Mouse (Mus musculus): ENCODE measurements around the gene Slc25a26. TPM values are rescaled to one million over a fixed set of nuclear protein-coding genes. Genes with fewer than 3 reads are reported as not detected.

Gene Slc25a26
- polyA plus RNA-seq, 1 experiment from 2014 or later: 3.1 TPM

GRCm38 (mm10) chr6:94634710-94635109, 134.6 kb downstream of the Slc25a26 start:
- H3K27me3 ChIP-seq (ENCODE audit: control insufficient read depth, insufficient read depth, low read depth, low read length): no peaks in the 10 kb centered on the region
- H3K4me2 ChIP-seq (ENCODE audit: low read depth, low read length): no peak overlapping the region
- peaks cover 3% of the 10 kb centered on the region; the same call in 1 of the 2 replicates for H3K4me1 ChIP-seq (ENCODE audit: control insufficient read depth, low read depth, low read length)
- ATAC-seq (ENCODE audit: low read depth): no peak
- no peak overlapping the region for H3K4me3 ChIP-seq (ENCODE audit: low read depth, low read length)
- H3K9me3 ChIP-seq (replicated peaks; ENCODE audit: control insufficient read depth, low read length): no peaks in the 10 kb centered on the region
- no peak overlapping the region for H3K9ac ChIP-seq (ENCODE audit: low read depth, low read length)
- 57% methylated on average over 9 of the region's 9 CpGs for WGBS (ENCODE audit: insufficient replicate concordance)
- no peaks in the 10 kb centered on the region for H3K36me3 ChIP-seq (ENCODE audit: control insufficient read depth, insufficient read depth)
- H3K27ac ChIP-seq (ENCODE audit: low read length): no peak overlapping the region

- Histone ChIP-seq H3K36me3 (ENCODE audit: control insufficient read depth, insufficient read depth) (no peaks in the 10 kb centered on the region), H3K4me1 (ENCODE audit: control insufficient read depth, low read depth, low read length) (peaks cover 3% of the 10 kb centered on the region; the same call in 1 of the 2 replicates), H3K4me3 (ENCODE audit: low read depth, low read length) (no peak overlapping the region), H3K9ac (ENCODE audit: low read depth, low read length) (no peak overlapping the region), H3K9me3 (replicated peaks; ENCODE audit: control insufficient read depth, low read length) (no peaks in the 10 kb centered on the region), H3K27ac (ENCODE audit: low read length) (no peak overlapping the region), H3K27me3 (ENCODE audit: control insufficient read depth, insufficient read depth, low read depth, low read length) (no peaks in the 10 kb centered on the region), H3K4me2 (ENCODE audit: low read depth, low read length) (no peak overlapping the region)
- no peak for ATAC-seq (ENCODE audit: low read depth)
- 50% methylated on average over 1 of the region's 1 CpGs for WGBS (ENCODE audit: insufficient replicate concordance)
Observed at GRCm38 (mm10) chr6:94635343-94635742, 135.2 kb downstream of the Slc25a26 start.

GRCm38 (mm10) chr6:94637024-94637434, 136.9 kb downstream of the Slc25a26 start:
- Histone ChIP-seq H3K4me1 (ENCODE audit: control insufficient read depth, low read depth, low read length) (peaks cover 3% of the 10 kb centered on the region; the same call in 1 of the 2 replicates), H3K36me3 (ENCODE audit: control insufficient read depth, insufficient read depth) (no peaks in the 10 kb centered on the region), H3K27ac (ENCODE audit: low read length) (no peak overlapping the region; the same call in 1 of the 2 replicates)

GRCm38 (mm10) chr6:94640297-94640696, 140.2 kb downstream of the Slc25a26 start:
- no peak for ATAC-seq (ENCODE audit: low read depth)
- Histone ChIP-seq H3K9me3 (replicated peaks; ENCODE audit: control insufficient read depth, low read length) (no peaks in the 10 kb centered on the region), H3K4me2 (ENCODE audit: low read depth, low read length) (no peak overlapping the region), H3K4me1 (ENCODE audit: control insufficient read depth, low read depth, low read length) (peaks cover 3% of the 10 kb centered on the region; the same call in 1 of the 2 replicates), H3K9ac (ENCODE audit: low read depth, low read length) (no peak overlapping the region), H3K4me3 (ENCODE audit: low read depth, low read length) (no peak overlapping the region), H3K27me3 (ENCODE audit: control insufficient read depth, insufficient read depth, low read depth, low read length) (no peaks in the 10 kb centered on the region), H3K27ac (ENCODE audit: low read length) (no peak overlapping the region), H3K36me3 (ENCODE audit: control insufficient read depth, insufficient read depth) (no peaks in the 10 kb centered on the region)
- 34% methylated on average over 7 of the region's 7 CpGs for WGBS (ENCODE audit: insufficient replicate concordance)

More at GRCm38 (mm10) chr6:94637024-94637434, 136.9 kb downstream of the Slc25a26 start:
- no peak overlapping the region for H3K9ac ChIP-seq (ENCODE audit: low read depth, low read length)
- H3K27me3 ChIP-seq (ENCODE audit: control insufficient read depth, insufficient read depth, low read depth, low read length): no peaks in the 10 kb centered on the region
- no peak overlapping the region; the same call in 1 of the 2 replicates for H3K4me2 ChIP-seq (ENCODE audit: low read depth, low read length)
- no peaks in the 10 kb centered on the region for H3K9me3 ChIP-seq (replicated peaks; ENCODE audit: control insufficient read depth, low read length)
- no peak overlapping the region for H3K4me3 ChIP-seq (ENCODE audit: low read depth, low read length)
- ATAC-seq (ENCODE audit: low read depth): peak; percentile 77
- 32% methylated on average over 5 of the region's 5 CpGs for WGBS (ENCODE audit: insufficient replicate concordance)

- no peak overlapping the region for H3K27ac ChIP-seq (ENCODE audit: low read length)
- no peaks in the 10 kb centered on the region for H3K27me3 ChIP-seq (ENCODE audit: control insufficient read depth, insufficient read depth, low read depth, low read length)
- H3K4me2 ChIP-seq (ENCODE audit: low read depth, low read length): no peak overlapping the region
- no peaks in the 10 kb centered on the region for H3K4me1 ChIP-seq (ENCODE audit: control insufficient read depth, low read depth, low read length)
- no peaks in the 10 kb centered on the region for H3K36me3 ChIP-seq (ENCODE audit: control insufficient read depth, insufficient read depth)
- H3K9ac ChIP-seq (ENCODE audit: low read depth, low read length): no peak overlapping the region
- ATAC-seq (ENCODE audit: low read depth): no peak
- H3K4me3 ChIP-seq (ENCODE audit: low read depth, low read length): no peak overlapping the region
- no peaks in the 10 kb centered on the region for H3K9me3 ChIP-seq (replicated peaks; ENCODE audit: control insufficient read depth, low read length)
- 68% methylated on average over 1 of the region's 1 CpGs for WGBS (ENCODE audit: insufficient replicate concordance)
Observed at GRCm38 (mm10) chr6:94642048-94642447, 141.9 kb downstream of the Slc25a26 start.

- H3K36me3 ChIP-seq (ENCODE audit: control insufficient read depth, insufficient read depth): no peaks in the 10 kb centered on the region
- no peak overlapping the region for H3K4me3 ChIP-seq (ENCODE audit: low read depth, low read length)
- WGBS (ENCODE audit: insufficient replicate concordance): 59% methylated on average over 2 of the region's 2 CpGs
- H3K9me3 ChIP-seq (replicated peaks; ENCODE audit: control insufficient read depth, low read length): no peaks in the 10 kb centered on the region
- H3K27ac ChIP-seq (ENCODE audit: low read length): no peak overlapping the region
- no peak overlapping the region for H3K4me2 ChIP-seq (ENCODE audit: low read depth, low read length)
- H3K9ac ChIP-seq (ENCODE audit: low read depth, low read length): no peak overlapping the region
- peaks cover 8% of the 10 kb centered on the region for H3K4me1 ChIP-seq (ENCODE audit: control insufficient read depth, low read depth, low read length)
- no peaks in the 10 kb centered on the region for H3K27me3 ChIP-seq (ENCODE audit: control insufficient read depth, insufficient read depth, low read depth, low read length)
- ATAC-seq (ENCODE audit: low read depth): no peak
Observed at GRCm38 (mm10) chr6:94643989-94644388, 143.9 kb downstream of the Slc25a26 start.

GRCm38 (mm10) chr6:94644641-94645040, 144.5 kb downstream of the Slc25a26 start:
- Histone ChIP-seq H3K9me3 (replicated peaks; ENCODE audit: control insufficient read depth, low read length) (no peaks in the 10 kb centered on the region), H3K4me3 (ENCODE audit: low read depth, low read length) (no peak overlapping the region), H3K27ac (ENCODE audit: low read length) (no peak overlapping the region), H3K27me3 (ENCODE audit: control insufficient read depth, insufficient read depth, low read depth, low read length) (no peaks in the 10 kb centered on the region), H3K36me3 (ENCODE audit: control insufficient read depth, insufficient read depth) (no peaks in the 10 kb centered on the region), H3K4me1 (ENCODE audit: control insufficient read depth, low read depth, low read length) (peaks cover 9% of the 10 kb centered on the region), H3K9ac (ENCODE audit: low read depth, low read length) (no peak overlapping the region), H3K4me2 (ENCODE audit: low read depth, low read length) (no peak overlapping the region)
- no peak for ATAC-seq (ENCODE audit: low read depth)
- WGBS (ENCODE audit: insufficient replicate concordance): 36% methylated on average over 3 of the region's 3 CpGs

- Histone ChIP-seq H3K4me2 (ENCODE audit: low read depth, low read length) (no peak overlapping the region), H3K27ac (ENCODE audit: low read length) (no peak overlapping the region), H3K27me3 (ENCODE audit: control insufficient read depth, insufficient read depth, low read depth, low read length) (no peaks in the 10 kb centered on the region), H3K36me3 (ENCODE audit: control insufficient read depth, insufficient read depth) (no peaks in the 10 kb centered on the region), H3K4me1 (ENCODE audit: control insufficient read depth, low read depth, low read length) (peaks cover 9% of the 10 kb centered on the region), H3K4me3 (ENCODE audit: low read depth, low read length) (no peak overlapping the region), H3K9me3 (replicated peaks; ENCODE audit: control insufficient read depth, low read length) (no peaks in the 10 kb centered on the region), H3K9ac (ENCODE audit: low read depth, low read length) (no peak overlapping the region)
- 22% methylated on average over 4 of the region's 4 CpGs for whole genome bisulfite sequencing (ENCODE audit: insufficient replicate concordance)
- no peak for ATAC-seq (ENCODE audit: low read depth)
Observed at GRCm38 (mm10) chr6:94645723-94646122, 145.6 kb downstream of the Slc25a26 start.

GRCm38 (mm10) chr6:94646274-94646863, 146.2 kb downstream of the Slc25a26 start:
- Histone ChIP-seq H3K27me3 (ENCODE audit: control insufficient read depth, insufficient read depth, low read depth, low read length) (no peaks in the 10 kb centered on the region), H3K4me2 (ENCODE audit: low read depth, low read length) (no peak overlapping the region), H3K36me3 (ENCODE audit: control insufficient read depth, insufficient read depth) (no peaks in the 10 kb centered on the region), H3K9ac (ENCODE audit: low read depth, low read length) (no peak overlapping the region), H3K4me1 (ENCODE audit: control insufficient read depth, low read depth, low read length) (peaks cover 9% of the 10 kb centered on the region), H3K27ac (ENCODE audit: low read length) (no peak overlapping the region), H3K4me3 (ENCODE audit: low read depth, low read length) (no peak overlapping the region), H3K9me3 (replicated peaks; ENCODE audit: control insufficient read depth, low read length) (no peaks in the 10 kb centered on the region)
- ATAC-seq (ENCODE audit: low read depth): no peak
- 54% methylated on average over 6 of the region's 6 CpGs for WGBS (ENCODE audit: insufficient replicate concordance)

All from liver, embryonic 16.5 days (tissue).